Mouse (Mus musculus): ENCODE results near the gene Mcrs1. TPM values are rescaled to one million over a fixed set of nuclear protein-coding genes. Genes with fewer than 3 reads are reported as not detected.

The Mcrs1 gene
- 99.1 TPM for polyA plus RNA-seq (2012; fragmentation: generic; extraction: Trizol)

DNA sequence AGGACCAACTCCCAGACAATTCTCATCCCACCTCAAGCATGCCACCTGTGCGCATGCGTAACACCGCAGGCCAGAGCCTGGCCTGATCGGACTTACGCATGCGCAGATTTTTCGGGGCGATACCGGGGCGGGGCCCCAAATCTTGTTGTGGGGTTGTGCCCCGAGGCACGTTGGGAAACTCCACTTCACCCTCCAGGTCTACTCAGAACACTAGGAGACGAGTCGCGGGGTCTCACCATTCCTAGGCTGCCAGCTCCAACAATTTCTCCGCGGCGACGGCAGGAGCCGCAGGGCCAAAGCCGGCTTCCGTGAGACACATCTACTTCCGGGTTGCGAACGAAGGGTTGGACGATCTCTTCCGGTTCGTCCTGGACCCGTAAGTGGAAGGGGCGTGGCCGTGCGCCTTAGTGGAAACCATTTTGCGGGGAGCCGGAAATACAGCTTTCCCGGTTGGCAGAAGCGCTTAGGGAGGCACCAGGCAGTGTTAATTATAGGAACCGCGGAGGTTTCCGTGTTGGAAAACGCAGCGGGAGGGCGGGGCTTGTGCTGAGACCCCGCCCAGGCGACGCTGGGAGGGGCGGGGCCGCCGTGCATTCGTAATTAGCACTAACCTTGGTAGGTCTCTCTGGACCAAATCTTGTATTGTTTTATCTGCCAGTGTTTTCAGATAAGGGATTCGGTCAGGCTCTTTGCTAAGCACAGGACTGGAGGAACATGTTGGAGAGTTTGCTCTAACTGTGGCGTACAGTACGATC, at the start of gene Mcrs1:
Mcrs1 (minus strand) TSS at position 336 of the 755 bp plus-strand sequence.
- Histone ChIP-seq H3K27me3 (ENCODE audit: control insufficient read depth, insufficient read depth, insufficient read length) (no peaks in the 10 kb centered on the region), H3K79me2 (ENCODE audit: control insufficient read depth, insufficient read depth) (peaks cover 13% of the 10 kb centered on the region), H3K36me3 (ENCODE audit: control insufficient read depth, insufficient read depth) (peaks cover 12% of the 10 kb centered on the region), H3ac (ENCODE audit: control insufficient read depth, insufficient read length) (peak within 1 kb of the TSS; percentile 28), H3K4me2 (ENCODE audit: low read depth) (peak within 1 kb of the TSS; percentile 95), H3K4me3 (peak within 1 kb of the TSS; percentile 57)
- TF ChIP-seq TCF3 (IDR thresholded peaks at IDR 0.05; ENCODE audit: insufficient read length, low read depth) (no peak), POLR2AphosphoS2 (IDR thresholded peaks at IDR 0.05; ENCODE audit: insufficient read length, low read depth) (peak; percentile 39), TCF12 (IDR thresholded peaks at IDR 0.05; ENCODE audit: insufficient read depth, poor library complexity, severe bottlenecking) (no peak)

DNA sequence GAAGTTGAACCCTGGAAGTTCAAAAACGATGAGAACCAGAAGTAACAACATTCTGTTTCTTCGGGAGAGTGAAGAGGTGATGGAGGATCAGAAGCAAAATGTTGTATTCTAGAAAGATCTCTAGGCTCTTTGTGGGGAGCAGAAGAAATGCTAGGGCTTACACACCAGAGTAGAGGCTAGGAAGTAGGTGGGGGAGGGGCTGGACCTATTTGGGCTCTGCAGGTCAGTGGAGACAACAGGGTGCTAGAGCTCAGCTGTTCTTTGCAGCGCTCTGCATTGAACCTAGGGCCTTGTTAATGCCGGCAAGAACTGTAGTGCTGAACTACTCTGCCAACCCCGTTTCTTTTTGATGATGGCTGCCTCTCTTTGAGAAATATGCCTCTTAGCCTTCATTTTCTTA, 44.5 kb upstream of the Mcrs1 start:
- Histone ChIP-seq H3K79me2 (ENCODE audit: control insufficient read depth, insufficient read depth) (no peaks in the 10 kb centered on the region), H3ac (ENCODE audit: control insufficient read depth, insufficient read length) (no peak overlapping the region), H3K36me3 (ENCODE audit: control insufficient read depth, insufficient read depth) (no peaks in the 10 kb centered on the region), H3K4me2 (ENCODE audit: low read depth) (peak overlapping the region; percentile 89), H3K27me3 (ENCODE audit: control insufficient read depth, insufficient read depth, insufficient read length) (no peaks in the 10 kb centered on the region), H3K4me3 (peak overlapping the region; percentile 46)
- TF ChIP-seq E2F4 (IDR thresholded peaks at IDR 0.05; ENCODE audit: insufficient read depth) (no peak), TCF3 (IDR thresholded peaks at IDR 0.05; ENCODE audit: insufficient read length, low read depth) (no peak), TCF12 (IDR thresholded peaks at IDR 0.05; ENCODE audit: insufficient read depth, poor library complexity, severe bottlenecking) (no peak), USF1 (IDR thresholded peaks at IDR 0.05; ENCODE audit: low read depth) (no peak), REST (IDR thresholded peaks at IDR 0.05; ENCODE audit: insufficient read depth, insufficient read length) (no peak), SRF (IDR thresholded peaks at IDR 0.05; ENCODE audit: control insufficient read depth, insufficient read length, low read depth) (no peak), MYOG (IDR thresholded peaks at IDR 0.05; ENCODE audit: control insufficient read depth in 1 of 3, insufficient read depth in 1 of 3, insufficient read length in 2 of 3, low read depth in 2 of 3) (no peak), MAX (IDR thresholded peaks at IDR 0.05; ENCODE audit: low read depth) (no peak), POLR2A (IDR thresholded peaks at IDR 0.05; ENCODE audit: insufficient read length, low read depth) (no peak), POLR2AphosphoS2 (IDR thresholded peaks at IDR 0.05; ENCODE audit: insufficient read length, low read depth) (no peak), CEBPB (IDR thresholded peaks at IDR 0.05; ENCODE audit: insufficient read depth, poor library complexity, severe bottlenecking) (no peak), MYOD1 (IDR thresholded peaks at IDR 0.05; ENCODE audit: control insufficient read depth in 1 of 3, insufficient read length in 2 of 3, low read depth in 2 of 3) (no peak)

DNA sequence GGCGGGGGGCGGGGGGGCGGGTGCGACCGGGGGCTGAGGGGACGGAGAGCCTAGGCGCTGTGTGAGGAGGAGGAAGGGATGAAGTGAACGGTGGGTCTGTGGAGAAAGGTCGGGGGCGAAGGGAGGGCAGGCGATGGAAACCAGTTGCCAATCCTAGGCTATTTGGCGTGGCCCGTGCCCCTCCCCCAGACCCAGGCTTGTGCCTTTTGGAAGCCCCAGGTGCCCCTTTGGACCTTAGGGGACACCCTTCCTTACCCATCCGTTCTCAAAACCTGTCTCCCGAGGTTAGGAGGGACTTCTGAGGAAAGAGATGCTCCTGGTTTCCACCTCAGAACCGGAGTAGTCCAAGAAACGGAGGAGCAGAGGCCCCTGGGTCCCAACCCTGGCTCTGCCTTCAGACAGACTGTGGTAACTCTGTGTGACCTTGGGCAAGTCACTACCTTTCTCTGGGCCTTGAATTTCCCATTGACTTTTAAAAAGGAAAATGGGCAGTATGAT, 43.8 kb upstream of the Mcrs1 start, which contains the start of gene Fam186b:
Fam186b (minus strand) TSS at position 405 of the 498 bp plus-strand sequence.
- Histone ChIP-seq H3K4me3 (peak within 1 kb of the TSS; percentile 46), H3K27me3 (ENCODE audit: control insufficient read depth, insufficient read depth, insufficient read length) (no peaks in the 10 kb centered on the region), H3K79me2 (ENCODE audit: control insufficient read depth, insufficient read depth) (no peaks in the 10 kb centered on the region), H3ac (ENCODE audit: control insufficient read depth, insufficient read length) (peak within 1 kb of the TSS; percentile 19), H3K36me3 (ENCODE audit: control insufficient read depth, insufficient read depth) (no peaks in the 10 kb centered on the region), H3K4me2 (ENCODE audit: low read depth) (peak within 1 kb of the TSS; percentile 89)
- TF ChIP-seq POLR2A (IDR thresholded peaks at IDR 0.05; ENCODE audit: insufficient read length, low read depth) (no peak), REST (IDR thresholded peaks at IDR 0.05; ENCODE audit: insufficient read depth, insufficient read length) (no peak), CEBPB (IDR thresholded peaks at IDR 0.05; ENCODE audit: insufficient read depth, poor library complexity, severe bottlenecking) (no peak)

DNA sequence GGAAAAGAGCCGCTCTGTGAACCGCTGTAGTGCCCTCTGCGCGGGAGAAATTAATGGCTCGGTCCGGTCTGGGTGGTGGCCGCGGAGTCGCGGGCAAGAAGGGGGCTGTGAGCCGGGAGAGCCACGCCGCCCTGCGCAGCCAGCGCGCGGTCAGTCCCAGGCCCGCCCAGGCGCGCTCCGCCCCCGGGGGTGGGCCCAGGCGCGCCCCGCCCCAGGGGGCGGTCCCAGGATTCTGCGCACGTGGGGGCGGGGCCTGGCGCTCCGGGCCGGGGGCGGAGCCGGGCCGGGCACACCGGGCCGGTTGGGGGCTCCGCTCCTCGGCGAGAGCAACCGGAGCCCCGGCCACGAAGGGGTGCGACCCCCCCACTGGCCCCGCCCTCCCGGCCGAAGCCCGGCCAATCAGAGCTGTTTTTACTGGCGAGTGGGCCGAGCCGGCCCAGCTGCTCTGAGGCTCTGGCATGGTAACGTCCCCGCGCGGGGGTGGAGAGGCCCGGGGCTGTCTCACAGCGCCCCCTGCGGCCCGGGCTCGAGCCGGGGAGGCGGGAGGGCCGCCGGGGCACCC, 43.1 kb upstream of the Mcrs1 start, which contains the start of gene Prpf40b:
Prpf40b (plus strand) TSS at position 275 of the 562 bp plus-strand sequence.
- Histone ChIP-seq H3K4me3 (peak within 1 kb of the TSS; percentile 46), H3K36me3 (ENCODE audit: control insufficient read depth, insufficient read depth) (no peaks in the 10 kb centered on the region), H3K4me2 (ENCODE audit: low read depth) (peak within 1 kb of the TSS; percentile 89), H3K27me3 (ENCODE audit: control insufficient read depth, insufficient read depth, insufficient read length) (no peaks in the 10 kb centered on the region), H3K79me2 (ENCODE audit: control insufficient read depth, insufficient read depth) (no peaks in the 10 kb centered on the region), H3ac (ENCODE audit: control insufficient read depth, insufficient read length) (peak within 1 kb of the TSS; percentile 19)
- TF ChIP-seq SRF (IDR thresholded peaks at IDR 0.05; ENCODE audit: control insufficient read depth, insufficient read length, low read depth) (peak; percentile 16), MYOG (IDR thresholded peaks at IDR 0.05; ENCODE audit: control insufficient read depth in 1 of 3, insufficient read depth in 1 of 3, insufficient read length in 2 of 3, low read depth in 2 of 3) (peak; percentile 49 to 85 (median 66)), POLR2A (IDR thresholded peaks at IDR 0.05; ENCODE audit: insufficient read length, low read depth) (peak; percentile 97), MYOD1 (IDR thresholded peaks at IDR 0.05; ENCODE audit: control insufficient read depth in 1 of 3, insufficient read length in 2 of 3, low read depth in 2 of 3) (peak in 2 of 3 experiments; percentile 39 to 81), REST (IDR thresholded peaks at IDR 0.05; ENCODE audit: insufficient read depth, insufficient read length) (no peak), E2F4 (IDR thresholded peaks at IDR 0.05; ENCODE audit: insufficient read depth) (no peak), POLR2AphosphoS2 (IDR thresholded peaks at IDR 0.05; ENCODE audit: insufficient read length, low read depth) (peak; percentile 97), TCF3 (IDR thresholded peaks at IDR 0.05; ENCODE audit: insufficient read length, low read depth) (no peak), MAX (IDR thresholded peaks at IDR 0.05; ENCODE audit: low read depth) (no peak)

DNA sequence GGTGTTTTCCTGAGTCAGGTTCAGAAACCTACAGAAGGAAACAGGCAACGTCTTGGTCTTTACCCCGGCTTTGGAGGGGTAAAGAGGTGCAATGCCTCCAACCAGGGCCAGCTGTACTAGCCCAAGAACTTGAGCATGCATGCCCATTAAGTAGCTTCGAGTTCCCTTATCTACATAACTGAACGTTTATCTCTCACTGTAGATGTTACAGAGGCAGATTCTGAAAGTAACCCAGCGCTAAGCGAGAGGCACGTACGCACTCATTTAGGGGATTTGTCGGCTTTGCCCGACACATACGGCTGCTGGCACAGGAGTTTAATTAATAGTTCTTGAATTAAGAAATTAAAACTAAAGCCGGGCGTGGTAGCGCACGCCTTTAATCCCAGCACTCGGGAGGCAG, 42.5 kb upstream of the Mcrs1 start:
- Histone ChIP-seq H3K79me2 (ENCODE audit: control insufficient read depth, insufficient read depth) (no peaks in the 10 kb centered on the region), H3K4me3 (peak overlapping the region; percentile 46), H3ac (ENCODE audit: control insufficient read depth, insufficient read length) (peak overlapping the region; percentile 19), H3K4me2 (ENCODE audit: low read depth) (peak overlapping the region; percentile 83), H3K36me3 (ENCODE audit: control insufficient read depth, insufficient read depth) (no peaks in the 10 kb centered on the region), H3K27me3 (ENCODE audit: control insufficient read depth, insufficient read depth, insufficient read length) (no peaks in the 10 kb centered on the region)
- no peak for TF ChIP-seq TCF3 (IDR thresholded peaks at IDR 0.05; ENCODE audit: insufficient read length, low read depth)
- no peak for TF ChIP-seq MYOD1 (IDR thresholded peaks at IDR 0.05; ENCODE audit: control insufficient read depth in 1 of 3, insufficient read length in 2 of 3, low read depth in 2 of 3)
- TF ChIP-seq TCF12 (IDR thresholded peaks at IDR 0.05; ENCODE audit: insufficient read depth, poor library complexity, severe bottlenecking) = no peak
- no peak for TF ChIP-seq POLR2AphosphoS2 (IDR thresholded peaks at IDR 0.05; ENCODE audit: insufficient read length, low read depth)
- TF ChIP-seq CEBPB (IDR thresholded peaks at IDR 0.05; ENCODE audit: insufficient read depth, poor library complexity, severe bottlenecking) = no peak
- no peak for TF ChIP-seq MAX (IDR thresholded peaks at IDR 0.05; ENCODE audit: low read depth)
- TF ChIP-seq POLR2A (IDR thresholded peaks at IDR 0.05; ENCODE audit: insufficient read length, low read depth) = no peak
- TF ChIP-seq USF1 (IDR thresholded peaks at IDR 0.05; ENCODE audit: low read depth) = no peak
- no peak for TF ChIP-seq REST (IDR thresholded peaks at IDR 0.05; ENCODE audit: insufficient read depth, insufficient read length)
- no peak for TF ChIP-seq SRF (IDR thresholded peaks at IDR 0.05; ENCODE audit: control insufficient read depth, insufficient read length, low read depth)
- TF ChIP-seq E2F4 (IDR thresholded peaks at IDR 0.05; ENCODE audit: insufficient read depth) = no peak
- no peak for TF ChIP-seq MYOG (IDR thresholded peaks at IDR 0.05; ENCODE audit: control insufficient read depth in 1 of 3, insufficient read depth in 1 of 3, insufficient read length in 2 of 3, low read depth in 2 of 3)
